Mouse (Mus musculus) olfactory bulb, adult 2 months (tissue): ENCODE data around the gene Orai1. TPM values are rescaled to one million over a fixed set of nuclear protein-coding genes. Genes with fewer than 3 reads are reported as not detected.
A peak's percentile ranks its signal among the peaks of the same experiment; 100 is the strongest.

Experiments used
- H3K27ac ChIP-seq: fragments of 200-500 bp; 2 replicates; pipeline ENCODE4 v1.5.1; 2012; ENCODE audit warnings: low read depth, low read length; ENCODE audit not compliant: insufficient read depth
- H3K4me1 ChIP-seq: fragments of 200-500 bp; 2 replicates; pipeline ENCODE4 v1.6.1; 2012; ENCODE audit warnings: low read length; ENCODE audit not compliant: control insufficient read depth, insufficient read depth
- H3K4me3 ChIP-seq: fragments of 200-500 bp; 2 replicates; pipeline ENCODE4 v1.5.1; 2012; ENCODE audit warnings: mild to moderate bottlenecking, low read depth, low read length, moderate library complexity; ENCODE audit not compliant: insufficient read depth
- CTCF ChIP-seq: fragments of 200-500 bp; IDR thresholded peaks from 2 replicates; pipeline ENCODE4 v1.5.1; 2012; ENCODE audit warnings: low read depth, mild to moderate bottlenecking, low read length, moderate library complexity; ENCODE audit not compliant: insufficient read depth
- POLR2A ChIP-seq: fragments of 200-500 bp; IDR thresholded peaks from 2 replicates; pipeline ENCODE4 v1.6.1; 2012; ENCODE audit warnings: mild to moderate bottlenecking, low read depth, low read length, moderate library complexity; ENCODE audit not compliant: insufficient read depth
- WGBS: fragments of 180-500 bp; shearing (Covaris S2); methylation state at CpG from one replicate; pipeline ENCODE4 v1.1.7; 2018; 5-methylcytosine and 5-hydroxymethylcytosine counted together
- polyA plus RNA-seq: library from polyadenylated mRNA; stranded (reverse); fragments of >200 nt; gene quantifications from 2 replicates; pipeline ENCODE4 v1.2.4, GENCODE M21; 2012; ENCODE audit warnings: low replicate concordance; ENCODE audit not compliant: missing spikeins, insufficient read depth, insufficient read length

Orai1 gene
- polyA plus RNA-seq, 1 experiment: not detected

DNA sequence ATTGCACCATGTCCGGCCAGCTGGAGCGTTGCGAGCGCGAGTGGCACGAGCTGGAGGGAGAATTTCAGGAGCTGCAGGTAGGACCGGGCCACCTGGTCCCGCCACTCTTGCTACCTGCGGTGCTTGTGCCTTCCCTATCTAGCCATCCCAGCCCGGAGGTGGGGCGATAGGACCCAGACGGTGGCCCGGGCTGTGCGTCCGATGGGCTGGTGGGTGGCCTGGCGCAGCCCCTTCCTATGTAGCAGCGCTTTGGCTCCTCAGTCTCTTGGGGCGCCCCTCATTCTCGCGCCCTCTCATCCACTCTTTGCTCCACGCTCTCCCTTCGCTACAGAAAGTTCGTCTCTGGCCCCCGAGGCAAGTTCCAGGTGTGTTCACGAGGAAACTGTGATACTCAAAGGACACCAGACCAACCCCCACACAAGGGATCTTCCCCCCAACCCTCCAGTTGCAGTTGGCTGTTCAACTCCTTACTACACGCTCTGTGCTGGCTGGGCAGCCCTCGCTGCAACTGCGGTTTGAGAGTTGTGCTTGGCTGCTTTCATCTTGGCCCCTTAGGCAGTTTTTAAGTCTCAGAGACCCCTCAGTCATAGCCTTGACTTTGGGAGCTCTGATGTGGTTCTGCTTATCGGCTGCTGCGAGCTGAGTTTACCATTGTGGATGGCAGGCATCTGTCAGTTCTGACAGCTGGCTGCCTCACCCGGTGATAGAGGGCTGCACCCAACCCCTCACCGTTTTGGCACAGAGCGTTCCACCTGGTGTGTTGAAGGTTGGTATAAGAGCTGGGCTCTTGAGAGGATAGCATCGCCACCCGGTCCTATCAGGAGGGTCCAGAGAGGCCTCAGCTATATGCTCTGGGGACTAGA is 61.8 kb downstream of the Orai1 start:
- no peak for TF ChIP-seq POLR2A
- TF ChIP-seq CTCF: no peak
- WGBS: 4% methylated on average over 35 of the region's 35 CpGs

DNA sequence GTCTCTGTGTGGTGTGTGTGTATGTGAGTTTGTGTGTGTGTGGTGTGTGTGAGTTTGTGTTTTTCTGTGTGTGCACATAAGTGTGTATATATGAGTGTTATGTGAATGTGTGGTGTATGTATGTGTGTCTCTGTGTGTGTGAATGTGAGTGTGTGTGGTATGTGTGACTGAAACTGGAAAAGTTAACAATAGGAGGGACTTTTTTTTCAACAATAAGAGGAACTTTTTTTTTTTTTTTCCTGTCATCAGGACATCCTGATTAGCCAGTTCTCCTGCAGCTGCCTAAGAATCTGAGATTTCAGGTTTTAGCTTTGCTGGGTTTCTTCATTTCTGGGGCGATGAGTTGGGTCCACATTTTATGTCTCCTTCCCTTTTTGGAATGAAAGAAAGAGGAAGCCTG is 64.7 kb downstream of the Orai1 start:
- TF ChIP-seq CTCF (no peak), POLR2A (no peak)
- no peak overlapping the region for H3K27ac ChIP-seq
- 92% methylated on average over 1 of the region's 1 CpGs for WGBS
- H3K4me3 ChIP-seq: no peak overlapping the region
- peaks cover 19% of the 10 kb centered on the region for H3K4me1 ChIP-seq

More for the DNA sequence above, 61.8 kb downstream of the Orai1 start:
- peaks cover 19% of the 10 kb centered on the region for H3K4me1 ChIP-seq
- H3K27ac ChIP-seq: peak overlapping the region; percentile 13; the same call in 1 of the 2 replicates
- peak overlapping the region; percentile 60 for H3K4me3 ChIP-seq

DNA sequence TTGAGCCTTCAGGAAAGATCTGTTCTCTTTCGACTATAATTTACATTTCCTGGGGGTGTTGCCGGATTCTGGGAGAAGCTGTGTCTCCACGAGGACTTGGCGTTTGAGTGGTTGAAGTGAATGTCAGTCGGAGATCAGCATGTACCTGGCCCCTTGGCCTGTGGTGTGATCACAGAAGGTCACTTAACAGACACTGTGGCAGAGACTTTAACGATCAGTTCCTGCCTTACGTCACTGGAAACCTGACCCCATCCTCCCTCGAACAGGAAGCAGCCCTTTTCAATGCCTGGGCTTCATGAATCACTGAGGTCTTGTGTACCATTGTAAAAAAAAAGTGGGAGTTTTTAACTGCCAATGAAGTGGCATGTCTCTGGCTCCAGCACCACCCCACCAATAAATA is 65.2 kb downstream of the Orai1 start:
- TF ChIP-seq POLR2A (no peak), CTCF (no peak)
- Histone ChIP-seq H3K4me3 (no peak overlapping the region), H3K4me1 (peaks cover 19% of the 10 kb centered on the region), H3K27ac (no peak overlapping the region)
- WGBS: 78% methylated on average over 8 of the region's 8 CpGs

Other genes with a start within 250 kb of the Orai1 start
- gene Camkk2, start 235.7 kb upstream of the Orai1 start, polyA plus RNA-seq: not detected in 2 replicates
- not detected in 2 replicates for gene Anapc5, start 193.7 kb upstream of the Orai1 start, polyA plus RNA-seq
- not detected in 2 replicates for gene Rnf34, start 165.0 kb upstream of the Orai1 start, polyA plus RNA-seq
- gene Kdm2b, start 25.3 kb upstream of the Orai1 start, polyA plus RNA-seq: 114 TPM in 1 of 2 replicates, not detected in the other
- not detected in 2 replicates for gene Morn3, start 31.9 kb downstream of the Orai1 start, polyA plus RNA-seq
- gene Tmem120b, start 53.3 kb downstream of the Orai1 start, polyA plus RNA-seq: not detected in 2 replicates
- not detected in 2 replicates for gene Rhof, start 117.6 kb downstream of the Orai1 start, polyA plus RNA-seq
- gene Setd1b, start 127.1 kb downstream of the Orai1 start, polyA plus RNA-seq: not detected in 2 replicates
- not detected in 2 replicates for gene Psmd9, start 154.3 kb downstream of the Orai1 start, polyA plus RNA-seq
- not detected in 2 replicates for gene Hpd, start 167.7 kb downstream of the Orai1 start, polyA plus RNA-seq
- not detected in 2 replicates for gene Wdr66, start 237.0 kb downstream of the Orai1 start, polyA plus RNA-seq